Mouse (Mus musculus): ENCODE measurements around the gene Zfp882. TPM values are rescaled to one million over a fixed set of nuclear protein-coding genes. Genes with fewer than 3 reads are reported as not detected.

The Zfp882 gene
- polyA plus RNA-seq, 1 experiment from 2014 or later: 7.2 TPM

DNA sequence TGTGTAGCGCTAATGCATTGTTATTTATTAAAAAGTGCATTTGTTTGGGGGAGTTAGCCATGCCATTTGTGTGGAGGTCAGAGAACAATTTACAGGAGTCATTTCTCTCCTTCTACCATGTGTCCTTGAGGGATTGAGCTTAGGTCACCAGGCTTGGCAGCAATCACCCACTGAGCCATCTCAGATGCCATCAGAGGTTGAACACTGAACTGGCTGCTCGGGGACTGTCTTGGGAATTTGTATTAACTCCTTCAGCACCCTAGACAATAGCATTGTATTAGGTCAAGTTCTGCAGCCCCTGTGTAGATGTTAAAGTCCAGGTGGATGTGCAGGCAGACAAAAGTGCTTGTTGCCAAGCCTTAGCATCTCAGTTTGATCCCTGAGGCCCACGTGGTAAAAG, 55.6 kb downstream of the Zfp882 start:
- ATAC-seq (ENCODE audit: insufficient read depth, low FRiP score, low TSS enrichment): no peak
- DNase-seq (ENCODE audit: low spot score): no peak
- no peak overlapping the region for H3K4me3 ChIP-seq (ENCODE audit: low read depth, low read length)
- peaks cover 21% of the 10 kb centered on the region for H3K36me3 ChIP-seq (ENCODE audit: control insufficient read depth, insufficient read depth, low read length)
- H3K9me3 ChIP-seq (ENCODE audit: control insufficient read depth, low read length): no peaks in the 10 kb centered on the region
- no peaks in the 10 kb centered on the region for H3K4me1 ChIP-seq (ENCODE audit: control insufficient read depth, insufficient read depth, low read length)
- no peak overlapping the region for H3K9ac ChIP-seq (ENCODE audit: low read length)
- H3K27me3 ChIP-seq (ENCODE audit: control insufficient read depth, insufficient read depth, low read length): no peaks in the 10 kb centered on the region
- 92% methylated on average over 3 of the region's 3 CpGs for WGBS
- H3K4me2 ChIP-seq (ENCODE audit: low read depth): no peak overlapping the region
- H3K27ac ChIP-seq (ENCODE audit: low read depth, low read length): no peak overlapping the region

DNA sequence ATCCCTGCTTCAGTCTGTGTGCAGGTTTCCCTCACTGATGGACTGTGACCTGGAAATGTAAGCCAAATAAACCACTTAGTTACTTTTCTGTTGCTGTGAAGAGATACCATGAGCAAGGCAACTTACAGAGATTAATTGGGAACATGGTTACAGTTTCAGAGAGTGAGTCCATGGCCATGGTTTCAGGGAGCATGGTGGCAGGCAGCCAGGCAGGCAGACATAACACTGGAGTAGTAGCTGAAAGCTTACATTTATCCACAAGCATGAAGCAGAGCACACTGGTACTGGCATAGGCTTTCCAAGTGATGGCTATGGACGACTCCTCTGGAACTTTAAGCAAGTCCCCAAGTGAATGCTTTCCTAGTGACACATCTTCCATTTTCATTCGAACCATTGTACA, 56.8 kb downstream of the Zfp882 start:
- DNase-seq (ENCODE audit: low spot score) (no peak), ATAC-seq (ENCODE audit: insufficient read depth, low FRiP score, low TSS enrichment) (no peak)
- Histone ChIP-seq H3K36me3 (ENCODE audit: control insufficient read depth, insufficient read depth, low read length) (peaks cover 21% of the 10 kb centered on the region), H3K4me3 (ENCODE audit: low read depth, low read length) (no peak overlapping the region), H3K4me2 (ENCODE audit: low read depth) (no peak overlapping the region), H3K9me3 (ENCODE audit: control insufficient read depth, low read length) (no peaks in the 10 kb centered on the region), H3K27ac (ENCODE audit: low read depth, low read length) (no peak overlapping the region), H3K27me3 (ENCODE audit: control insufficient read depth, insufficient read depth, low read length) (no peaks in the 10 kb centered on the region), H3K4me1 (ENCODE audit: control insufficient read depth, insufficient read depth, low read length) (no peaks in the 10 kb centered on the region), H3K9ac (ENCODE audit: low read length) (no peak overlapping the region)
- WGBS: 83% methylated on average over 2 of the region's 2 CpGs

Other genes starting within 250 kb of the Zfp882 start
- gene Unc13a, start 236.9 kb upstream of the Zfp882 start, polyA plus RNA-seq (2014; fragmentation: Nextera tagmentation; extraction: Ambion mirVana): 6.5 and 7.7 TPM in 2 replicates
- gene Jak3, start 232.3 kb upstream of the Zfp882 start, polyA plus RNA-seq (2014; fragmentation: Nextera tagmentation; extraction: Ambion mirVana): 1.6 and 2.0 TPM in 2 replicates
- not detected in 2 replicates for gene Insl3, start 219.4 kb upstream of the Zfp882 start, polyA plus RNA-seq (2014; fragmentation: Nextera tagmentation; extraction: Ambion mirVana)
- 0.33 and 0.59 TPM in 2 replicates for gene B3gnt3, start 206.8 kb upstream of the Zfp882 start, polyA plus RNA-seq (2014; fragmentation: Nextera tagmentation; extraction: Ambion mirVana)
- 12.3 and 12.4 TPM in 2 replicates for gene Fcho1, start 182.9 kb upstream of the Zfp882 start, polyA plus RNA-seq (2014; fragmentation: Nextera tagmentation; extraction: Ambion mirVana)
- gene Zfp709, start 26.6 kb upstream of the Zfp882 start, polyA plus RNA-seq (2014; fragmentation: Nextera tagmentation; extraction: Ambion mirVana): 6.6 and 6.7 TPM in 2 replicates
- gene Zfp617, start within 50 bp of the Zfp882 start, polyA plus RNA-seq (2014; fragmentation: Nextera tagmentation; extraction: Ambion mirVana): 35.5 and 36.4 TPM in 2 replicates
- 22.9 and 23.9 TPM in 2 replicates for gene Zfp961, start 42.4 kb downstream of the Zfp882 start, polyA plus RNA-seq (2014; fragmentation: Nextera tagmentation; extraction: Ambion mirVana)
- gene Cyp4f18, start 101.0 kb downstream of the Zfp882 start, polyA plus RNA-seq (2014; fragmentation: Nextera tagmentation; extraction: Ambion mirVana): 0.36 and 0.92 TPM in 2 replicates
- gene Olfr372, start 132.6 kb downstream of the Zfp882 start, polyA plus RNA-seq (2014; fragmentation: Nextera tagmentation; extraction: Ambion mirVana): not detected in 2 replicates
- not detected in 2 replicates for gene Olfr373, start 174.6 kb downstream of the Zfp882 start, polyA plus RNA-seq (2014; fragmentation: Nextera tagmentation; extraction: Ambion mirVana)
- gene Olfr374, start 198.4 kb downstream of the Zfp882 start, polyA plus RNA-seq (2014; fragmentation: Nextera tagmentation; extraction: Ambion mirVana): not detected in 2 replicates
- gene Tpm4, start 226.4 kb downstream of the Zfp882 start, polyA plus RNA-seq (2014; fragmentation: Nextera tagmentation; extraction: Ambion mirVana): 554 and 563 TPM in 2 replicates

Measured in neural tube, embryonic 11.5 days (tissue).